Mouse (Mus musculus): ENCODE measurements around the gene Olfr1504.

GRCm38 (mm10) chr19:13913230-13913629 is 15.5 kb upstream of the Olfr1504 start, which contains the start of gene Olfr1505:
- TF ChIP-seq POLR2A (IDR thresholded peaks at IDR 0.05; ENCODE audit: low read depth, low read length), result no peak
- TF ChIP-seq CTCF (IDR thresholded peaks at IDR 0.05; ENCODE audit: extremely low read depth, insufficient read length, insufficient replicate concordance, low read depth, low read length), result no peak
